Mouse (Mus musculus) ES-E14 (cell line): Measurements from ENCODE around the gene Misp.

ENCODE experiments used
- HCFC1 ChIP-seq: IDR thresholded peaks from 2 replicates; pipeline ENCODE4 v1.6.1; 2012; ENCODE audit warnings: low read length, inconsistent platforms, borderline replicate concordance; ENCODE audit not compliant: insufficient read depth
- ZC3H11A ChIP-seq: IDR thresholded peaks from 2 replicates; pipeline ENCODE4 v1.6.1; 2012; ENCODE audit warnings: low read depth, mild to moderate bottlenecking, inconsistent platforms, low read length, borderline replicate concordance
- ZNF384 ChIP-seq: IDR thresholded peaks from 2 replicates; pipeline ENCODE4 v1.6.1; 2012; ENCODE audit warnings: low read depth, low read length, inconsistent platforms

- TF ChIP-seq ZNF384 (no peak), ZC3H11A (no peak), HCFC1 (peak; percentile 47; the same call in 1 of the 2 replicates)
These were observed 34.2 kb downstream of the Misp start for GRCm38 (mm10) chr10:79854801-79855541.
